Mouse (Mus musculus) adrenal gland, postnatal 25 days (tissue): ENCODE results near the gene Commd2. TPM values are rescaled to one million over a fixed set of nuclear protein-coding genes. Genes with fewer than 3 reads are reported as not detected.
A peak's percentile ranks its signal among the peaks of the same experiment; 100 is the strongest.

Experiments
- DNase-seq: peaks from one replicate; pipeline ENCODE4 v3.0.0; 2021; ENCODE audit warnings: mixed read lengths
- long read RNA-seq: library from polyadenylated mRNA; stranded (forward); transcript quantifications from one replicate; pipeline ENCODE4 v2.0.0, GENCODE M21; 2021
- total RNA-seq: library from RNA; stranded (reverse); gene quantifications from 2 replicates; pipeline ENCODE4 v1.2.3, GENCODE M21; 2021

Commd2 gene
- total RNA-seq: 30.1 and 34.7 TPM in 2 replicates
- long read RNA-seq, transcript Commd2-202 (5 exons, 2,992 nt): major isoform, 23 of 28 reads
- long read RNA-seq, partial matches to known transcripts: 4 of 28 reads
- long read RNA-seq, other reads (novel, unspliced or antisense): 1 of 28 reads

GRCm38 (mm10) chr3:57651231-57651864 lies at the start of gene Commd2:
TSS of gene Commd2 (minus strand) at chr3:57651715.
- peak; percentile 90 for DNase-seq

GRCm38 (mm10) chr3:57696779-57697178 lies 45.3 kb upstream of the Commd2 start:
- DNase-seq: no peak

GRCm38 (mm10) chr3:57696249-57696648 lies 44.7 kb upstream of the Commd2 start:
- no peak for DNase-seq

- DNase-seq: no peak
Observed at GRCm38 (mm10) chr3:57692719-57693118, 41.2 kb upstream of the Commd2 start, which contains the start of gene Ankub1. TSS of gene Ankub1 (minus strand) at chr3:57692799.

- no peak for DNase-seq
Observed at GRCm38 (mm10) chr3:57691772-57692171, 40.3 kb upstream of the Commd2 start.

GRCm38 (mm10) chr3:57677786-57678185 lies 26.3 kb upstream of the Commd2 start:
- DNase-seq: no peak

GRCm38 (mm10) chr3:57674075-57674474 lies 22.6 kb upstream of the Commd2 start:
- no peak for DNase-seq

GRCm38 (mm10) chr3:57673586-57673985 lies 22.1 kb upstream of the Commd2 start:
- DNase-seq: no peak

- peak; percentile 48 for DNase-seq
Observed at GRCm38 (mm10) chr3:57667054-57667723, 15.7 kb upstream of the Commd2 start.

- DNase-seq: no peak
Observed at GRCm38 (mm10) chr3:57665880-57666279, 14.4 kb upstream of the Commd2 start.

GRCm38 (mm10) chr3:57664682-57665081 lies 13.2 kb upstream of the Commd2 start:
- DNase-seq: no peak

GRCm38 (mm10) chr3:57663731-57664130 lies 12.2 kb upstream of the Commd2 start:
- DNase-seq: peak; percentile 6

- no peak for DNase-seq
Observed at GRCm38 (mm10) chr3:57658608-57659007, 7.1 kb upstream of the Commd2 start.

- DNase-seq: peak; percentile 12
Observed at GRCm38 (mm10) chr3:57653646-57654045, 2.1 kb upstream of the Commd2 start.

GRCm38 (mm10) chr3:57652485-57652884 lies 970 bp upstream of the Commd2 start:
- DNase-seq: no peak

- no peak for DNase-seq
Observed at GRCm38 (mm10) chr3:57651865-57652259, 347 bp upstream of the Commd2 start.

GRCm38 (mm10) chr3:57643191-57643590 lies 8.3 kb downstream of the Commd2 start:
- no peak for DNase-seq

- no peak for DNase-seq
Observed at GRCm38 (mm10) chr3:57637596-57637995, 13.9 kb downstream of the Commd2 start.

GRCm38 (mm10) chr3:57634763-57635487 lies 16.6 kb downstream of the Commd2 start:
- no peak for DNase-seq

- no peak for DNase-seq
Observed at GRCm38 (mm10) chr3:57626954-57627513, 24.5 kb downstream of the Commd2 start.

GRCm38 (mm10) chr3:57625275-57625997 lies 26.1 kb downstream of the Commd2 start:
- peak; percentile 67 for DNase-seq

- peak; percentile 50 for DNase-seq
Observed at GRCm38 (mm10) chr3:57619718-57620117, 31.8 kb downstream of the Commd2 start.
